Mouse (Mus musculus) limb, embryonic 11.5 days (tissue): ENCODE measurements around the gene Apoc2. TPM values are rescaled to one million over a fixed set of nuclear protein-coding genes. Genes with fewer than 3 reads are reported as not detected.

Experiments
- ATAC-seq: fragments of 200-750 bp; cut with Nextera tagmentation; 2 replicates; pipeline ENCODE4 v1.8.0; 2017; ENCODE audit warnings: low read depth; ENCODE audit not compliant: insufficient number of reproducible peaks, low FRiP score, low TSS enrichment
- DNase-seq: peaks from one replicate; pipeline ENCODE4 v3.0.0-alpha.2; 2015; ENCODE audit warnings: low spot score
- H3K27ac ChIP-seq: fragments of 300-500 bp; sonication (generic); replicated peaks from 2 replicates; pipeline ENCODE4 v1.5.1; 2014; ENCODE audit warnings: low read depth, mild to moderate bottlenecking, low read length
- H3K27me3 ChIP-seq: fragments of 300-500 bp; sonication (generic); 2 replicates; pipeline ENCODE4 v1.6.1; 2014; ENCODE audit warnings: mild to moderate bottlenecking, low read length, mixed read lengths; ENCODE audit not compliant: control insufficient read depth, insufficient read depth
- H3K36me3 ChIP-seq: fragments of 300-500 bp; sonication (generic); 2 replicates; pipeline ENCODE4 v1.6.1; 2014; ENCODE audit warnings: mild to moderate bottlenecking, low read length, moderate library complexity, mixed read lengths; ENCODE audit not compliant: control insufficient read depth, insufficient read depth
- H3K4me1 ChIP-seq: fragments of 300-500 bp; sonication (generic); 2 replicates; pipeline ENCODE4 v1.6.1; 2014; ENCODE audit warnings: low read length, mixed read lengths; ENCODE audit not compliant: control insufficient read depth, insufficient read depth
- H3K4me2 ChIP-seq: fragments of 300-500 bp; sonication (generic); 2 replicates; pipeline ENCODE4 v1.6.1; 2014; ENCODE audit warnings: low read depth, mild to moderate bottlenecking, moderate library complexity; ENCODE audit not compliant: severe bottlenecking
- H3K4me3 ChIP-seq: fragments of 300-500 bp; sonication (generic); 2 replicates; pipeline ENCODE4 v1.5.1; 2014; ENCODE audit warnings: low read depth, low read length
- H3K9ac ChIP-seq: fragments of 300-500 bp; sonication (generic); 2 replicates; pipeline ENCODE4 v1.6.1; 2014; ENCODE audit warnings: mild to moderate bottlenecking, low read length
- H3K9me3 ChIP-seq: fragments of 300-500 bp; sonication (generic); 2 replicates; pipeline ENCODE4 v1.6.1; 2016; ENCODE audit warnings: low read length; ENCODE audit not compliant: control insufficient read depth
- WGBS: fragments of 180-500 bp; shearing (Covaris S2); extraction: QIAGEN DNeasy Blood & Tissue Kit; methylation state at CpG from one replicate; pipeline ENCODE4 v1.1.7; 2014; 5-methylcytosine and 5-hydroxymethylcytosine counted together
- polyA plus RNA-seq: library from polyadenylated mRNA; unstranded; fragments of >200 nt; fragmentation: Nextera tagmentation; extraction: Ambion mirVana; gene quantifications from 2 replicates; pipeline ENCODE4 v1.2.1, GENCODE M21; 2014

Gene Apoc2
- 0.44 and 0.77 TPM in 2 replicates for polyA plus RNA-seq

- DNase-seq (no peak), ATAC-seq (no peak)
- 76% methylated on average over 8 of the region's 8 CpGs for WGBS
- H3K9me3 ChIP-seq: no peaks in the 10 kb centered on the region
- no peak within 1 kb of the TSS for H3K4me2 ChIP-seq
- no peaks in the 10 kb centered on the region for H3K27me3 ChIP-seq
- H3K27ac ChIP-seq: no peak within 1 kb of the TSS
- H3K9ac ChIP-seq: no peak within 1 kb of the TSS
- no peak within 1 kb of the TSS for H3K4me3 ChIP-seq
- H3K36me3 ChIP-seq: no peaks in the 10 kb centered on the region
- H3K4me1 ChIP-seq: no peaks in the 10 kb centered on the region
Observed at GRCm38 (mm10) chr7:19677872-19678271, at the start of gene Apoc2. Gene Apoc2 (minus strand): TSS chr7:19677941.

- Histone ChIP-seq H3K4me2 (no peak overlapping the region), H3K27me3 (no peaks in the 10 kb centered on the region), H3K9me3 (0 out of 2 replicates have a peak, but pooled peaks cover under 1% of the 10 kb centered on the region), H3K4me1 (no peaks in the 10 kb centered on the region), H3K4me3 (no peak overlapping the region), H3K36me3 (peaks cover 17% of the 10 kb centered on the region), H3K27ac (no peak overlapping the region), H3K9ac (no peak overlapping the region)
- no peak for ATAC-seq
- WGBS: 89% methylated on average over 4 of the region's 4 CpGs
- DNase-seq: peak; percentile 32
Observed at GRCm38 (mm10) chr7:19726541-19726940, 48.8 kb upstream of the Apoc2 start.

DNA sequence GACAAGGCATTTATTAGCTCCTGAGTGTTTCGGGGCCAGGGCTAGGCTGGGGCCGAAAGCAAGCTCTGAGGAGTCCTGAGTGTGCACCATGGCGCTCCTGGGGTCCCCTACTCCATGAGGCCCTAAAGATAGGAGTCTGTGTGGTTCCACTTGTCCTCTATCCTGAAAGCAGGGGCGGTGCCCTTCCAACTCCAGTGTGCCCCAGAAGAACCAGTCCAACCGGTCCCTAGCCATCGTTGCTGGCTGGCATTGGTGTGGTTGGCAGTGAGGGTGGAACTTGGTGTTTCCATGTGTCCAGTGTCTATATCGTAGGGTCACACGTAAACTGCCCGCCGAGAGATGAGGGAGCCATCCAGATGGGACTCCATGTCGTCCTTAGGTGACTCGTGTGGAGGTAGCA, 46.4 kb upstream of the Apoc2 start:
- H3K4me2 ChIP-seq: no peak overlapping the region
- no peak overlapping the region for H3K9ac ChIP-seq
- H3K9me3 ChIP-seq: peaks cover 5% of the 10 kb centered on the region; the same call in 1 of the 2 replicates
- H3K4me3 ChIP-seq: no peak overlapping the region
- no peak for DNase-seq
- H3K4me1 ChIP-seq: no peaks in the 10 kb centered on the region
- H3K27me3 ChIP-seq: no peaks in the 10 kb centered on the region
- ATAC-seq: no peak
- H3K27ac ChIP-seq: no peak overlapping the region
- H3K36me3 ChIP-seq: peaks cover 10% of the 10 kb centered on the region; the same call in 1 of the 2 replicates
- 93% methylated on average over 12 of the region's 12 CpGs for WGBS

DNA sequence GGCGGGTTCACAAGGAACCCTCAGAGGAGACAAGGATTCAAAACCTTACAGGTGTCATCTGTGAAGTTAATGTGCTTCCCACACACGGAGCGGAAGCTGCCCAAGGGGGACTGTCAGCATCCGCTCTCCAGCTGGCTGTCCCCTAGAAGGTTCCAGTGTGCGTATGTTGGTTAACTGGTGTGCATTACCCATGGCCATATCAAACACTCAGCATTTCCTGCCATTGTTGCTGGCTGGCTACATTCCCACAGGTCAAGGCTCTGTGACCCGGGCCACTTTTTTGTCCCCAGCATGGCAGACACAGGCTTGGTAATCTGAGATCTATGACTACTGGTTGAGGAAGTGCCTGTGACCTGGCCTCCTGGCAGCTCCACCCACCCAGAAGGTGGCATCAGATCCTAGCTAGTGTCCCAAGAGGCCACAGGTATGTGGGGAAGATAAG, 45.0 kb upstream of the Apoc2 start:
- Histone ChIP-seq H3K27me3 (no peaks in the 10 kb centered on the region), H3K9me3 (peaks cover 5% of the 10 kb centered on the region; the same call in 1 of the 2 replicates), H3K4me2 (no peak overlapping the region), H3K36me3 (peaks cover 11% of the 10 kb centered on the region; the same call in 1 of the 2 replicates), H3K4me3 (no peak overlapping the region), H3K9ac (no peak overlapping the region), H3K27ac (no peak overlapping the region), H3K4me1 (no peaks in the 10 kb centered on the region)
- DNase-seq: no peak
- ATAC-seq: no peak
- WGBS: 92% methylated on average over 6 of the region's 6 CpGs

DNA sequence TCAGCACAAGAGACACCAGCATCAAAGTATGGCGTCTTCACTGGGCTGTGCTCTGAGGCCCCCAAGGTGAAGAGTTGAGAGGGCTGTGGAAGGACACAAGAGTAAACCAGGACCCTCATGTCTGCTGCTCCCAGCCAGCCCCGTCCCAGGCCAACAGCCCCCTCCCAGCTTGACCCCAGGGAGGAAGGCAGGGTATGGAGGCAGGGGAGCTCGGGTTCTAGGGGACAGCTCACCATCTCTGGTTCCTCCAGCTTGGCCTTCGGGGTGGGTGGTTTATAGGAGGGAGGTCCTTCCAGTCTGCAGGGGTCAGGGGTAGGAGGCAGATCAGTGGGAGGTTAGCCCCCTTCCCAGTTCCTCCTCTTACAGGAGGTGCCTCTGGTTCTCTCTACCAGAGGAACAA, 41.5 kb upstream of the Apoc2 start:
- ATAC-seq: no peak
- DNase-seq: no peak
- no peaks in the 10 kb centered on the region for H3K27me3 ChIP-seq
- 90% methylated on average over 4 of the region's 4 CpGs for WGBS
- no peak overlapping the region for H3K9ac ChIP-seq
- H3K36me3 ChIP-seq: peaks cover 8% of the 10 kb centered on the region; the same call in 1 of the 2 replicates
- no peak overlapping the region for H3K4me2 ChIP-seq
- no peak overlapping the region for H3K27ac ChIP-seq
- peaks cover 2% of the 10 kb centered on the region; the same call in 1 of the 2 replicates for H3K4me1 ChIP-seq
- no peak overlapping the region for H3K4me3 ChIP-seq
- H3K9me3 ChIP-seq: peaks cover 5% of the 10 kb centered on the region; the same call in 1 of the 2 replicates

DNA sequence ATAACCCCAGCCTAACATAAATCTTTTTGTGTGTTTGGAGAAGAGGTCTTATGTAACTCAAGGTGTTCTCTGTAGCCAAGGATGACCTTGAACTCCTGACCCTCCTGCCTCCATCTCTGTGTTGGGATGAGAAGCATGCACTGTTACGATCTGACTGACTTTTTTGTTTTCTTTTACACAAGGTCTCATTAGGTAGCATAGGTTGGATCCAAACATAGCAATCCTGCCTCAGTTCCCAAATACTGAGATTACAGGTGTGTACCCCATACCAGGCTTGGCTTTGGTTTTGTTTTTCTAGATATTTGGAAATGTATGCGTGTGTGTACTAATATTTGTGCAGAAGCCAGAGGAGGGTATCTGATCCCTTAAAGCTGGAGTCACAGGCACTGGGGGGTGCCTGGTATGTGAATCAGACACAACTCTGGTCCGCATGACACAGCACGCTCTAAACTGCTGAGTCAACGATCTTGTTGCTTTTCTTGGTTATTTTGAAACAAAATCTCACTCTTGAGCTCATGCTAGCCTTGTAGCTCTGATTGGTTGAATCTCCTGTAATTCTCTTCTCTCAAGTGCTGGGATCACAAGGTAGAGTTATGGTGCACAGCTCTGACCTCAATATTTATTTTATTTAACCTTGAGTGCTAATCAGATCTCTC, 40.7 kb upstream of the Apoc2 start:
- 93% methylated on average over 5 of the region's 5 CpGs for WGBS
- DNase-seq: no peak
- no peak overlapping the region for H3K9ac ChIP-seq

GRCm38 (mm10) chr7:19717346-19717745, 39.6 kb upstream of the Apoc2 start:
- no peak for DNase-seq
- no peak overlapping the region for H3K4me2 ChIP-seq
- H3K27me3 ChIP-seq: no peaks in the 10 kb centered on the region
- peaks cover 13% of the 10 kb centered on the region; the same call in 1 of the 2 replicates for H3K36me3 ChIP-seq
- peaks cover 2% of the 10 kb centered on the region; the same call in 1 of the 2 replicates for H3K4me1 ChIP-seq
- ATAC-seq: no peak
- no peak overlapping the region for H3K9ac ChIP-seq
- peaks cover 5% of the 10 kb centered on the region; the same call in 1 of the 2 replicates for H3K9me3 ChIP-seq
- WGBS: 83% methylated on average over 4 of the region's 4 CpGs
- no peak overlapping the region for H3K27ac ChIP-seq
- no peak overlapping the region for H3K4me3 ChIP-seq

More for the DNA sequence above, 40.7 kb upstream of the Apoc2 start:
- no peak for ATAC-seq
- peaks cover 8% of the 10 kb centered on the region; the same call in 1 of the 2 replicates for H3K36me3 ChIP-seq
- no peak overlapping the region for H3K4me2 ChIP-seq
- no peak overlapping the region for H3K4me3 ChIP-seq
- H3K9me3 ChIP-seq: peaks cover 5% of the 10 kb centered on the region; the same call in 1 of the 2 replicates
- no peak overlapping the region for H3K27ac ChIP-seq
- peaks cover 2% of the 10 kb centered on the region; the same call in 1 of the 2 replicates for H3K4me1 ChIP-seq
- no peaks in the 10 kb centered on the region for H3K27me3 ChIP-seq

- ATAC-seq: no peak
- H3K4me1 ChIP-seq: peaks cover 2% of the 10 kb centered on the region; the same call in 1 of the 2 replicates
- H3K27ac ChIP-seq: peak overlapping the region; percentile 65; the same call in 1 of the 2 replicates
- no peaks in the 10 kb centered on the region for H3K27me3 ChIP-seq
- DNase-seq: no peak
- H3K4me3 ChIP-seq: no peak overlapping the region
- H3K36me3 ChIP-seq: peaks cover 16% of the 10 kb centered on the region; the same call in 1 of the 2 replicates
- peak overlapping the region; percentile 42; the same call in 1 of the 2 replicates for H3K4me2 ChIP-seq
- WGBS: 81% methylated on average over 2 of the region's 2 CpGs
- H3K9me3 ChIP-seq: peaks cover 5% of the 10 kb centered on the region; the same call in 1 of the 2 replicates
- H3K9ac ChIP-seq: no peak overlapping the region
Observed at GRCm38 (mm10) chr7:19716822-19717221, 39.1 kb upstream of the Apoc2 start.
